Mouse (Mus musculus): ENCODE data around the gene Etv5. TPM values are rescaled to one million over a fixed set of nuclear protein-coding genes. Genes with fewer than 3 reads are reported as not detected.

Gene Etv5
- total RNA-seq, 2 experiments from 2014 or later = 31.4 to 34.0 TPM

GRCm38 (mm10) chr16:22348478-22349270 is 90.8 kb downstream of the Etv5 start:
- no peak for DNase-seq (ENCODE audit: low spot score in 2 of 2)

- no peak for DNase-seq (ENCODE audit: low spot score in 2 of 2)
These were observed 91.5 kb downstream of the Etv5 start for GRCm38 (mm10) chr16:22348014-22348413.

- peak in 1 of 2 experiments; percentile 48 for DNase-seq (ENCODE audit: low spot score in 2 of 2)
These were observed 98.3 kb downstream of the Etv5 start for GRCm38 (mm10) chr16:22341236-22341671.

- no peak for DNase-seq (ENCODE audit: low spot score in 2 of 2)
These were observed 103.7 kb downstream of the Etv5 start for GRCm38 (mm10) chr16:22335781-22336180.

Other genes starting within 250 kb of the Etv5 start
- 10 to 100 TPM; 86.1 to 95.0 TPM for gene Tra2b, start 173.7 kb downstream of the Etv5 start, total RNA-seq (2021)
- 1 to 10 TPM in 1 of 2 experiments, under 1 TPM in 1; 0.91 to 1.4 TPM for gene Dgkg, start 217.5 kb upstream of the Etv5 start, total RNA-seq (2021)